16 mouse cellular contexts compared by ENCODE assay signal in genomic region chr5:101878403-101878802, GRCm38 (mm10).
DNase-seq lines count a peak whose midpoint lies in the region; ATAC-seq and TF ChIP-seq lines count a peak whose summit lies in the region.
"Had no signal": no experiment of that assay in that cellular context is flagged by ENCODE, and none has a peak within 500 bp of the region (broad histone marks: within the 10 kb centered on the region; RNA-seq: fewer than 3 reads in every experiment).

No protein-coding gene starts in this region.

- intact Hi-C loops in heart, postnatal 36 days (cut with DNase I), result loop anchor here (10.0 kb wide), 1 partner anchor 1074 kb away; no protein-coding TSS in a partner anchor

- no peaks in the 10 kb centered on the region for H3K27me3 ChIP-seq in heart, embryonic 13.5 days (replicated peaks)
- H3K27me3 ChIP-seq in lung, embryonic 16.5 days (ENCODE audit: control insufficient read depth, insufficient read depth, low read depth, low read length), result no peaks in the 10 kb centered on the region
- H3K27me3 ChIP-seq: forebrain, embryonic 15.5 days; liver, embryonic 12.5 days had no signal

- WGBS in heart, embryonic 13.5 days, result 33% methylated on average over 9 of the region's 9 CpGs
- WGBS in lung, embryonic 16.5 days, result 27% methylated on average over 9 of the region's 9 CpGs

- H3K4me1 ChIP-seq in heart, embryonic 13.5 days, result peaks cover 25% of the 10 kb centered on the region; the same call in 1 of the 2 replicates
- H3K4me1 ChIP-seq in lung, embryonic 16.5 days (replicated peaks; ENCODE audit: control insufficient read depth, insufficient read depth, low read length), result peaks cover 9% of the 10 kb centered on the region
- H3K4me1 ChIP-seq: forebrain, embryonic 15.5 days; hindbrain, embryonic 10.5 days; liver, embryonic 12.5 days had no signal

- peak; percentile 44 for TF ChIP-seq CTCF in layer of hippocampus, adult 2 months (conservative IDR thresholded peaks at IDR 0.05)

- no peaks in the 10 kb centered on the region for H3K9me3 ChIP-seq in heart, embryonic 13.5 days
- H3K9me3 ChIP-seq in lung, embryonic 16.5 days (ENCODE audit: control insufficient read depth, low read length), result no peaks in the 10 kb centered on the region
- H3K9me3 ChIP-seq: forebrain, embryonic 15.5 days; hindbrain, embryonic 10.5 days; liver, embryonic 12.5 days had no signal

- peaks cover 86% of the 10 kb centered on the region for H3K36me3 ChIP-seq in heart, embryonic 13.5 days
- H3K36me3 ChIP-seq in lung, embryonic 16.5 days (ENCODE audit: control insufficient read depth, insufficient read depth, low read length), result peaks cover 40% of the 10 kb centered on the region

- H3K27ac ChIP-seq in heart, embryonic 13.5 days (replicated peaks), result peak overlapping the region; percentile 32; the same call in 1 of the 2 replicates
- peak overlapping the region; percentile 12; the same call in 1 of the 2 replicates for H3K27ac ChIP-seq in layer of hippocampus, adult 2 months
- peak overlapping the region; percentile 52; the same call in 1 of the 2 replicates for H3K27ac ChIP-seq in lung, embryonic 16.5 days (ENCODE audit: low read length)
- H3K27ac ChIP-seq: forebrain, embryonic 15.5 days; hindbrain, embryonic 10.5 days; liver, embryonic 12.5 days had no signal

- no peak overlapping the region for H3K4me2 ChIP-seq in heart, embryonic 13.5 days
- H3K4me2 ChIP-seq in lung, embryonic 16.5 days (ENCODE audit: low read depth, low read length), result no peak overlapping the region
- H3K4me2 ChIP-seq: forebrain, embryonic 15.5 days; liver, embryonic 12.5 days had no signal

- DNase-seq in heart, postnatal 36 days, result no peak
- DNase-seq in layer of hippocampus, adult 2 months (ENCODE audit: low spot score in 2 of 2), result peak; percentile 22 to 30
- no peak for DNase-seq in layer of hippocampus, postnatal 25 days (ENCODE audit: extremely low spot score in 1 of 2, low spot score in 1 of 2)
- DNase-seq in fat pad, adult 2 months (ENCODE audit: extremely low read depth, low read depth, low spot score), result peak; percentile 8
- DNase-seq in cerebellum, adult 18-20 months, result no peak
- no peak for DNase-seq in urinary bladder, postnatal 4 days (ENCODE audit: low spot score in 2 of 2)
- DNase-seq: adrenal gland, adult 2 months; cerebellum, adult 8-10 months; gastrocnemius, postnatal 25 days; thymus, adult 18-20 months had no signal

- no peak for ATAC-seq in heart, embryonic 13.5 days (ENCODE audit: extremely low read depth, insufficient number of reproducible peaks, low FRiP score, low TSS enrichment)
- peak; percentile 56 for ATAC-seq in lung, embryonic 16.5 days (ENCODE audit: low read depth)
- ATAC-seq: forebrain, embryonic 15.5 days; liver, embryonic 12.5 days; midbrain, embryonic 16.5 days had no signal

- H3K9ac ChIP-seq in heart, embryonic 13.5 days, result no peak overlapping the region
- no peak overlapping the region for H3K9ac ChIP-seq in lung, embryonic 16.5 days (ENCODE audit: low read length)
- H3K9ac ChIP-seq: forebrain, embryonic 15.5 days; liver, embryonic 12.5 days had no signal

- no peak overlapping the region for H3K4me3 ChIP-seq in heart, embryonic 13.5 days
- H3K4me3 ChIP-seq in layer of hippocampus, adult 2 months, result no peak overlapping the region
- H3K4me3 ChIP-seq in lung, embryonic 16.5 days (ENCODE audit: low read length), result no peak overlapping the region
- H3K4me3 ChIP-seq: forebrain, embryonic 15.5 days; hindbrain, embryonic 10.5 days; liver, embryonic 12.5 days had no signal

Comparison
In these comparisons a context has a peak if more than half of its experiments do, and no peak if none do; other contexts are left out.
1. DNase-seq: peak in layer of hippocampus, adult 2 months (2 of 2) and fat pad, adult 2 months (single experiment); none in heart, postnatal 36 days (0 of 2), layer of hippocampus, postnatal 25 days (0 of 2), cerebellum, adult 18-20 months (0 of 2) and urinary bladder, postnatal 4 days (0 of 2).
2. Peak in every context shown above with its lines, with median percentiles within 50 percentile points of each other: H3K27ac ChIP-seq.